Mouse (Mus musculus) right cerebral cortex, postnatal 10 days (tissue): Measurements from ENCODE around the gene Rorb.

Experiments used
- DNase-seq, 2 experiments: peaks; one replicate each; pipeline ENCODE4 v3.0.0; 2021; ENCODE audit warnings: low spot score in 2 of 2

The Rorb gene

GRCm38 (mm10) chr19:18888491-18889116, 222.4 kb downstream of the Rorb start:
- DNase-seq: peak; percentile 60 to 73

GRCm38 (mm10) chr19:18887646-18888407, 223.2 kb downstream of the Rorb start:
- no peak for DNase-seq

- DNase-seq: no peak
Observed at GRCm38 (mm10) chr19:18881162-18881561, 229.8 kb downstream of the Rorb start.
